Mouse (Mus musculus) erythroblast, embryonic 14.5 days (primary cell): ENCODE results near the gene Tspo2.

Experiments used
- GATA1 ChIP-seq: IDR thresholded peaks from 2 replicates; pipeline ENCODE4 v1.6.1; 2012; ENCODE audit warnings: low read length, inconsistent platforms, mixed read lengths
- TAL1 ChIP-seq: IDR thresholded peaks from 3 replicates; pipeline ENCODE4 v1.6.1; 2012; ENCODE audit warnings: low read length, inconsistent platforms, mixed read lengths

GRCm38 (mm10) chr17:48466769-48467394 lies 15.6 kb upstream of the Tspo2 start:
- no peak for TF ChIP-seq TAL1
- TF ChIP-seq GATA1, result no peak
